Mouse (Mus musculus): ENCODE data around the gene Efna5.

- no peak for TF ChIP-seq CTCF (IDR thresholded peaks at IDR 0.05; ENCODE audit: borderline replicate concordance, extremely low read depth, insufficient read depth, insufficient read length)
- TF ChIP-seq POLR2A (IDR thresholded peaks at IDR 0.05; ENCODE audit: borderline replicate concordance, extremely low read depth, insufficient read depth, insufficient read length, poor library complexity, severe bottlenecking): no peak
These were observed 151.2 kb downstream of the Efna5 start for GRCm38 (mm10) chr17:62729754-62730470.

Measured in brain, embryonic 14.5 days (tissue).